Mouse (Mus musculus) kidney, postnatal 0 days (tissue): ENCODE measurements around the gene Lrrc66. TPM values are rescaled to one million over a fixed set of nuclear protein-coding genes. Genes with fewer than 3 reads are reported as not detected.
A peak's percentile ranks its signal among the peaks of the same experiment; 100 is the strongest.

Experiments used
- ATAC-seq: fragments of 200-750 bp; cut with Nextera tagmentation; replicated peaks from 2 replicates; pipeline ENCODE4 v1.8.0; 2017; ENCODE audit warnings: low read depth, moderate number of reproducible peaks, moderate TSS enrichment, moderate library complexity; ENCODE audit not compliant: low FRiP score
- DNase-seq: peaks from one replicate; pipeline ENCODE4 v3.0.0-alpha.2; 2016; ENCODE audit warnings: low spot score
- H3K27ac ChIP-seq: fragments of 300-500 bp; sonication (generic); 2 replicates; pipeline ENCODE4 v1.5.1; 2014; ENCODE audit warnings: mild to moderate bottlenecking
- H3K27me3 ChIP-seq: fragments of 300-500 bp; sonication (generic); 2 replicates; pipeline ENCODE4 v1.6.1; 2014; ENCODE audit warnings: low read length, mixed read lengths; ENCODE audit not compliant: insufficient read depth
- H3K36me3 ChIP-seq: fragments of 300-500 bp; sonication (generic); 2 replicates; pipeline ENCODE4 v1.6.1; 2014; ENCODE audit warnings: low read length, mixed read lengths; ENCODE audit not compliant: insufficient read depth
- H3K4me1 ChIP-seq: fragments of 300-500 bp; sonication (generic); replicated peaks from 2 replicates; pipeline ENCODE4 v1.6.1; 2014; ENCODE audit warnings: antibody characterized with exemption, low read length, mixed read lengths; ENCODE audit not compliant: insufficient read depth
- H3K4me2 ChIP-seq: fragments of 300-500 bp; sonication (generic); 2 replicates; pipeline ENCODE4 v1.6.1; 2014; ENCODE audit warnings: mild to moderate bottlenecking, low read length, moderate library complexity, mixed read lengths
- H3K4me3 ChIP-seq: fragments of 300-500 bp; sonication (generic); replicated peaks from 2 replicates; pipeline ENCODE4 v1.5.1; 2014; ENCODE audit warnings: low read depth, low read length
- H3K9ac ChIP-seq: fragments of 300-500 bp; sonication (generic); 2 replicates; pipeline ENCODE4 v1.6.1; 2014; ENCODE audit warnings: low read depth, low read length
- H3K9me3 ChIP-seq: fragments of 300-500 bp; sonication (generic); replicated peaks from 2 replicates; pipeline ENCODE4 v1.6.1; 2016; ENCODE audit warnings: low read length, inconsistent platforms, mixed read lengths
- CTCF ChIP-seq: IDR thresholded peaks from 2 replicates; pipeline ENCODE4 v1.5.1; 2016; ENCODE audit warnings: antibody characterized with exemption, low read depth, mild to moderate bottlenecking, moderate library complexity
- WGBS: fragments of 180-500 bp; shearing (Covaris S2); extraction: QIAGEN DNeasy Blood & Tissue Kit; methylation state at CpG from one replicate; pipeline ENCODE4 v1.1.7; 2014; 5-methylcytosine and 5-hydroxymethylcytosine counted together
- polyA plus RNA-seq: library from polyadenylated mRNA; unstranded; fragments of >200 nt; fragmentation: Nextera tagmentation; extraction: Ambion mirVana; gene quantifications from 2 replicates; pipeline ENCODE4 v1.2.1, GENCODE M21; 2015

The Lrrc66 gene
- polyA plus RNA-seq, 1 experiment from 2014 or later, result 1.4 TPM

DNA sequence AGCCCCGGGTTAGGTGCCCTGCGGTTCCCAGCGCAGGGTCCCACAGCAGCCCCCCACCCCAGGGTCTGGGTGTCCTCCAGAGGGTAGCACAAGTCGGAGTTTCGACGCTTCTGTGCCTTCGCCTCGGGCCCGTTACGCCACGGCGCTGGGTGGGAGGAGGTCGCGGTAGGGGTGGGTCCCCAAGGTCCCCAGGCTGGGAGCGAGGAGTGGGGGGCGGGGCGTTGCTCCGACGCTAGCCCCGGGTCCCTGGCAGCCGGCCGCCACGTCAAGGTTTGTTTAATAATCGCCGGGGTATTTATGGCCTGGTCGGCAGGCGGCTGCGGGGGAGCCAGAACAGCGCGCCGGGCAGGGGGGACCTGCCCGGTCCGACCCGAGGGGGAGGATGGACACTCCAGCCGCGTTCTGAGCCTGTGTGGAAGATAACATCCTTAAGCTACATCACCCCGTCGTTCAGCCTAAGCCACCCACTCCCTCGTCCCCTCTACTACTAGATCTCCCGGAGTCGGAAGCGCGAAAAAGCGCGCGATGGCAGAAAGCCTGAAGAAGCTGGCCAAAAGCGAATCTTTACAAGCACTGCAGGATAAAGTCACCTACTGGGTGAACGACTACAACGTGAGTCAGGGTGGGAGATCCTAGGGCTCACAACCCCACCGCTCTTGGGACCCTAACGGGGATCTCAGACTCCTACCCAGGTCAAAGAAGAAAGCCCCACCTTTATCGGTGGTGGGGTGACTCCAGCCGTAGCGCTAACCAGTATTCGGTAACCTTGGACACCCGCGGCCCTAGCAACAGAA lies 18.9 kb upstream of the Lrrc66 start, which contains the start of gene Spata18:
Spata18 (plus strand) TSS at position 319 of the 794 bp plus-strand sequence.
- Histone ChIP-seq H3K4me3 (peak within 1 kb of the TSS; percentile 58), H3K27ac (no peak within 1 kb of the TSS), H3K4me2 (peak within 1 kb of the TSS; percentile 96), H3K9ac (peak within 1 kb of the TSS; percentile 54), H3K4me1 (peaks cover 10% of the 10 kb centered on the region; the same call in 1 of the 2 replicates), H3K27me3 (peaks cover 31% of the 10 kb centered on the region), H3K9me3 (no peaks in the 10 kb centered on the region), H3K36me3 (no peaks in the 10 kb centered on the region)
- no peak for TF ChIP-seq CTCF
- DNase-seq (peak; percentile 29), ATAC-seq (no peak)
- 1% methylated on average over 57 of the region's 57 CpGs for WGBS

DNA sequence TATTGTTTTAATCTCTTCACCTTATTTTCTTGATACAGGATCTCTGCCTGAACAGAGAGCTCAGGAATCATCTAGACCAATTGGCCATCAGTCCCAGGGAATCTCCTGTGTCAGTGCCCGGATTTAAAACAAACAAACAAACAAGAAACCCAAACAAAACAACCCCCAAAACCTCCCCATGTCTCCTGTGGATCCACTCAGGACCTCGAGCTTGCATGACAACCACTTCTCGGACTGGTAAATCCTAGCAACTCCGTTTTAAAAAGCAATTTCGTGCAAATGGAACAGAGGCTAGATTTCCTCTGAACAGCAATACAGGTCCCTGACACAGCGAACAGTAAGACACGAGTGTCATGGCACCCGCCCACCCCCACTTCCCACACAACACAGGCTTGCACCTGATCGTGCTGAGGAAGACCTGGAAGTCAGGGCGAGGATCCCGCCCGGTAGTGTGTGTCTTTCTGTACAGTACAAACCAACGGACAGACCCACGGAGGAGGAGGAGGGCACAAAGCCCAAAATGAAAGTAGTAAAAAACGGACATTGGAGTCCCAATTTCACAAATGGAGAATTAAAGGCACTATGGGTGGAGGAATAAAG lies 18.1 kb upstream of the Lrrc66 start:
- H3K9ac ChIP-seq, result peak overlapping the region; percentile 54; the same call in 1 of the 2 replicates
- DNase-seq (no peak), ATAC-seq (no peak)
- H3K4me2 ChIP-seq, result peak overlapping the region; percentile 96
- TF ChIP-seq CTCF, result no peak
- peaks cover 10% of the 10 kb centered on the region; the same call in 1 of the 2 replicates for H3K4me1 ChIP-seq
- no peaks in the 10 kb centered on the region for H3K9me3 ChIP-seq
- H3K4me3 ChIP-seq, result peak overlapping the region; percentile 58
- WGBS, result 2% methylated on average over 15 of the region's 15 CpGs
- peaks cover 31% of the 10 kb centered on the region for H3K27me3 ChIP-seq
- no peak overlapping the region for H3K27ac ChIP-seq
- H3K36me3 ChIP-seq, result no peaks in the 10 kb centered on the region

DNA sequence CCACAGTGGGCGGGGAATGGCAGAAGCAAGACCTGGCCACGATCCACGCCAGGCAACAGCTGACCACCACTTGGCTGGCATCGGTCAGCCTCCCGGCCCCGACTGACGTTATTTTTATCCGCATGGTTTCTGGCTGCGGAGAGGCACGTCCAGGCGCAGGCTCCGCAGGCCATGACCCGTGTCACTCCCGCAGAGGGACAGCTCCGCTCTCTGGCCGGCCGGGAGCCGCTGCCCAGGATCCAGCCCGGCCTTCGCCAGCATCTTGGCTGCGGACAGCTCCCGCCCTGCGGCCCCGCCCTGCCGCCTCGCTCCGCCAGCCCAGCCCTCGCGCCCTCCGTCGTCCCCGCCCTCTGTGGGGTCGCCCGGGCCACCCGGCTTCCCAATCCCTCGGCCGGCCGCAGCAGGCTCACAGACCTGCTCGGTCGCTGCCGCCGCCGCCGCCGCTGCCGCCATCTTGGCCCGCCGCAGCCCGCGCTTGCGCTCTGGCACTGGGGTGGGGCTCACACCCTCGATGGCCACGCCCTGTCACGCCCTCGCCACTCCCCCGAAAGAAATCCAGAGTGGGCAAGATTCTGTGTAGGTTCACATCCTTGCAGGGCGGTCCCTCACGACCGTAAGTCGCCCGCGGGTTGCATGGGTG lies 15.1 kb upstream of the Lrrc66 start, which contains the start of gene Sgcb:
Sgcb (minus strand) TSS at position 530 of the 640 bp plus-strand sequence.
- peak; percentile 88 for DNase-seq
- ATAC-seq, result peak; percentile 89
- no peak for TF ChIP-seq CTCF
- 0 out of 2 replicates have a peak, but pooled peaks cover 2% of the 10 kb centered on the region for H3K36me3 ChIP-seq
- peaks cover 24% of the 10 kb centered on the region for H3K27me3 ChIP-seq
- H3K9ac ChIP-seq, result peak within 1 kb of the TSS; percentile 74
- H3K27ac ChIP-seq, result peak within 1 kb of the TSS; percentile 54
- H3K9me3 ChIP-seq, result no peaks in the 10 kb centered on the region
- H3K4me1 ChIP-seq, result peaks cover 10% of the 10 kb centered on the region; the same call in 1 of the 2 replicates
- under 1% methylated on average over 62 of the region's 62 CpGs for WGBS
- H3K4me2 ChIP-seq, result peak within 1 kb of the TSS; percentile 86
- peak within 1 kb of the TSS; percentile 66 for H3K4me3 ChIP-seq

DNA sequence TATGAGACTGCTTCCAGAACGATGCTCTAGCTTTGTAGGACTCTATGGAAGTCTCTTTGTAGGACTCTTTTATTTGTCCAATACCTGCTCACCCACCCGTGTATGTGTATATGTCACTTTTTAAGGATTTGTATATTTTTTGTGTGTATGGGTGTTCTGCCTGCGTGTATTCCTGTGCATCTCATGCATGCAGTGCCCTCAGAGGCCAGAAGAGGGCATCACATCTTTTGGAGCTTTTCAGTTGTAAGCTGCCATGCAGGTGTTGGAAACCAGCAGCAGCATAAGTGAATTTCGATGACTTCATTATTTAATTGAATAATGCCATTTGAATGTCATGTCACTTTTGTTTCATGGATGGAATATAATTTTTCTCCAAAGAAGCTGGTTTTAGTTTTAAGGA lies 9.8 kb upstream of the Lrrc66 start:
- no peaks in the 10 kb centered on the region for H3K4me1 ChIP-seq
- no peak overlapping the region for H3K9ac ChIP-seq
- no peak for ATAC-seq
- 89% methylated on average over 4 of the region's 4 CpGs for WGBS
- H3K9me3 ChIP-seq, result no peaks in the 10 kb centered on the region
- TF ChIP-seq CTCF, result peak; percentile 65
- H3K27me3 ChIP-seq, result no peaks in the 10 kb centered on the region
- DNase-seq, result peak; percentile 17
- H3K27ac ChIP-seq, result no peak overlapping the region
- H3K36me3 ChIP-seq, result 0 out of 2 replicates have a peak, but pooled peaks cover 7% of the 10 kb centered on the region
- no peak overlapping the region for H3K4me2 ChIP-seq
- no peak overlapping the region for H3K4me3 ChIP-seq

DNA sequence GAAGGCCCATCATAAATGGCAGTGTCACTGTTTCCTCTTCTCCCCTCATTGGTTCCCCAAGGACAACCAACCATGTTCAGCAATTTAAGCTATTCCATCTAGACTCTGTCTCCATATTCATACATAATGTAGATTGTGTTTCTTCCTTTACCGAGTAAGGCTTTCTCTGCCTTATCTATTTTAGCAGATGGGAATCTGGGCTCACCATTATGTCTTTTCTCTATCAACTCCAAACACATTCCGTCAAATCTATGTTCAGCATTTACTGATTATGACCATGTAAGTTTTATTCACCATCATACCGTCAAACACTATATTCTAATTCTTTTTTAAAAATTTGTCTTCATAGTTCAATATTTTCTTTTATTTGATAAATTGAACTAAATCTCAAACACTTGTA lies 8.7 kb upstream of the Lrrc66 start:
- H3K36me3 ChIP-seq, result 0 out of 2 replicates have a peak, but pooled peaks cover 7% of the 10 kb centered on the region
- WGBS, result 94% methylated on average over 3 of the region's 3 CpGs
- H3K4me3 ChIP-seq, result no peak overlapping the region
- H3K27ac ChIP-seq, result no peak overlapping the region
- no peak overlapping the region for H3K9ac ChIP-seq
- ATAC-seq (no peak), DNase-seq (no peak)
- no peak overlapping the region for H3K4me2 ChIP-seq
- H3K27me3 ChIP-seq, result no peaks in the 10 kb centered on the region
- no peak for TF ChIP-seq CTCF
- no peaks in the 10 kb centered on the region for H3K9me3 ChIP-seq
- no peaks in the 10 kb centered on the region for H3K4me1 ChIP-seq
